Mouse (Mus musculus) liver, postnatal 0 days (tissue): Measurements from ENCODE around the gene Abhd14b. TPM values are rescaled to one million over a fixed set of nuclear protein-coding genes. Genes with fewer than 3 reads are reported as not detected.

Experiments
- ATAC-seq: fragments of 200-750 bp; cut with Nextera tagmentation; 2 replicates; pipeline ENCODE4 v1.8.0; 2017; ENCODE audit warnings: mild to moderate bottlenecking, moderate library complexity
- DNase-seq: peaks from one replicate; pipeline ENCODE4 v3.0.0-alpha.2; 2016
- H3K27ac ChIP-seq: fragments of 300-500 bp; sonication (generic); 2 replicates; pipeline ENCODE4 v1.5.1; 2014; ENCODE audit warnings: antibody characterized with exemption, moderate library complexity, mild to moderate bottlenecking, low read depth
- H3K27me3 ChIP-seq: fragments of 300-500 bp; sonication (generic); 2 replicates; pipeline ENCODE4 v1.6.1; 2014; ENCODE audit warnings: low read length, control low read depth, mixed read lengths; ENCODE audit not compliant: insufficient read depth
- H3K36me3 ChIP-seq: fragments of 300-500 bp; sonication (generic); replicated peaks from 2 replicates; pipeline ENCODE4 v1.6.1; 2014; ENCODE audit warnings: mild to moderate bottlenecking, control low read depth, low read length, moderate library complexity, mixed read lengths; ENCODE audit not compliant: insufficient read depth
- H3K4me1 ChIP-seq: fragments of 300-500 bp; sonication (generic); 2 replicates; pipeline ENCODE4 v1.6.1; 2014; ENCODE audit warnings: antibody characterized with exemption, mild to moderate bottlenecking, control low read depth; ENCODE audit not compliant: insufficient read depth
- H3K4me2 ChIP-seq: fragments of 300-500 bp; sonication (generic); 2 replicates; pipeline ENCODE4 v1.6.1; 2014; ENCODE audit warnings: low read depth, mild to moderate bottlenecking, low read length, moderate library complexity, mixed read lengths
- H3K4me3 ChIP-seq: fragments of 300-500 bp; sonication (generic); 2 replicates; pipeline ENCODE4 v1.5.1; 2014; ENCODE audit warnings: low read depth, low read length
- H3K9ac ChIP-seq: fragments of 300-500 bp; sonication (generic); replicated peaks from 2 replicates; pipeline ENCODE4 v1.6.1; 2014; ENCODE audit warnings: mild to moderate bottlenecking, moderate library complexity
- H3K9me3 ChIP-seq: fragments of 300-500 bp; sonication (generic); 2 replicates; pipeline ENCODE4 v1.6.1; 2016; ENCODE audit warnings: mild to moderate bottlenecking, control low read depth, low read length, mixed read lengths
- CTCF ChIP-seq: sonication (generic); IDR thresholded peaks from 2 replicates; pipeline ENCODE4 v1.5.1; 2016; ENCODE audit warnings: antibody characterized with exemption, low read depth
- EP300 ChIP-seq: IDR thresholded peaks from 2 replicates; pipeline ENCODE4 v1.6.1; 2016; ENCODE audit warnings: antibody characterized with exemption, low read depth, mild to moderate bottlenecking
- WGBS: fragments of 180-500 bp; shearing (Covaris S2); extraction: QIAGEN DNeasy Blood & Tissue Kit; methylation state at CpG from one replicate; pipeline ENCODE4 v1.1.7; 2014; ENCODE audit not compliant: insufficient replicate concordance; 5-methylcytosine and 5-hydroxymethylcytosine counted together
- polyA plus RNA-seq: library from polyadenylated mRNA; unstranded; fragments of >200 nt; fragmentation: Nextera tagmentation; extraction: Ambion mirVana; gene quantifications from 2 replicates; pipeline ENCODE4 v1.2.1, GENCODE M21; 2015

Abhd14b gene
- 41.4 and 47.9 TPM in 2 replicates for polyA plus RNA-seq

DNA sequence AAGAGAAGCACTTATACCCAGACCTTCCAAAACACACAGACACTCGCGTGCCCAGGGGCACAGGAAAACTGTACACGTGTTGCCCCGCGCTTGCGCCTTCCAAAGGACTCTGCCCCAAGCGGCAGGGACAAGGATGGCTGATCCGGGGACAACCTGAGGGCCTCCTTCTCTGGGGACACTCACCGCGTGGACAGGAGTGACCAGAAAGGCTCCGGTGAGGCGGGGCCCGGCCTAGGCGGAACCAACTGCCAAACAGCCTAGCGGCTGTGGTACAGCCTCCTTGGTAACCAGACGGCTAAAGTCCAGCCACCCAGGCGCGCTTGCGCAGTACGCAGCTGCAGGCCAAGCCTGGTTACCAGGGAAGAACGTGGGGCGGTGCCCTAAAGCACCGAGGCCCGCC, at the start of gene Abhd14b, which contains the start of gene Abhd14a:
TSS of gene Abhd14b (plus strand) at position 112 of the 400 bp plus-strand sequence.
TSS of gene Abhd14a (minus strand) at position 331 of the 400 bp plus-strand sequence.
- no peaks in the 10 kb centered on the region for H3K36me3 ChIP-seq
- H3K27me3 ChIP-seq: no peaks in the 10 kb centered on the region
- TF ChIP-seq CTCF (peak; percentile 65), EP300 (peak; percentile 32; the same call in 1 of the 2 replicates)
- H3K4me2 ChIP-seq: peak within 1 kb of the TSS; percentile 78
- ATAC-seq: peak; percentile 96
- H3K27ac ChIP-seq: peak within 1 kb of the TSS; percentile 88
- H3K4me1 ChIP-seq: peaks cover 45% of the 10 kb centered on the region
- peak; percentile 91 for DNase-seq
- peak within 1 kb of the TSS; percentile 71 for H3K9ac ChIP-seq
- WGBS: under 1% methylated on average over 24 of the region's 24 CpGs
- peak within 1 kb of the TSS; percentile 51 for H3K4me3 ChIP-seq
- no peaks in the 10 kb centered on the region for H3K9me3 ChIP-seq

DNA sequence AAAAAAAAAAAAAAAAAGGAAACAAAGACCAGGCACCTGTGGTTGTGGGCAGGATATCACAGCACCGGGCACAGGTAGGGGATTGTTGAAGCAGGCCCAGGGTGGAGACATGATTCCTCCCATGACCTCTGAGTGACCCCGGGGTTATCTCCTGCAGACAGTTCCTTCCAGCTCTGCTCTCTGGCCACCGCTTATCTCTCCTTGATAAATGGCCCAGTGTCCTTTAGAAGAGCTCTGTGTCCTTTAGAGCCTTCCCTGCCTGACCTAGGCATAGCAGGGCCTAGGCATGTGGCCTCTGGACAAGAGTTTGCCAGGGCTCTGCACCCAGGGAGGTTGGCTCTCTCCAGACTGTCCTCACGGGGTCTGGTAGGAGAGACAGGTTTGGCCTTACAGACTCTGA, 49.5 kb upstream of the Abhd14b start:
- ATAC-seq: no peak; the same call in 1 of the 2 replicates

DNA sequence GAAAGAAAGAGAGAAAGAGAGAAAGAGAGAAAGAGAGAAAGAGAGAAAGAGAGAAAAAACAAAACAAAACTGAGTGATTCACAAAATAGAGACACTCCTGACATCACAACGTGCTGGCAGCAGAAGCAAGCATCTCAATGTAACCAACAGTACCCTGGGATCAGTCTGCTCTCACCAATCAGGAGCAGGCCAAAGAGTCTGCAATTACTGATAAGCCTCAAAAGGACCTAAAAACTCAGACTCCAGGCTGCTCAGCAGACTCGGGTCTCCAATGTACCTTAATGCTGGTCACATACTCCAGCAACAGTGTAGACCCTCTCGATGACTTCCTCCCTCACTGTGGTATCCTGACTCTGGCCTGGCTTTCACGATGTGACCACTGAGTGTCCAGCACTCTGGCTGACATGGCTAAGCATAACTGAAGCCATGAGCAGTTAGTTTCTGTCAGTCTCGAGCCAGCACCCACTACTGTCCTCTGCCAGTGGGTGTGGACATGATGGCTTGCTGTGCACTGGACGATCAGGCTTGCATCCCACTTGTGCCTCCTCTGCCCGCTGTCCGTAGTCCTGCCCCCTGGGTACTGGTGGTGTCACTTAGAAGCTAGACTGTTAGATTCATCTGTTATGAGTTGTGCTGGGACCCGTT, 48.5 kb upstream of the Abhd14b start:
- ATAC-seq: peak; percentile 87
- no peak for TF ChIP-seq CTCF
- TF ChIP-seq EP300: peak; percentile 91
- peak overlapping the region; percentile 31 for H3K4me2 ChIP-seq
- H3K4me3 ChIP-seq: no peak overlapping the region
- H3K36me3 ChIP-seq: no peaks in the 10 kb centered on the region
- H3K27ac ChIP-seq: peak overlapping the region; percentile 84
- H3K9me3 ChIP-seq: no peaks in the 10 kb centered on the region
- WGBS: 55% methylated on average over 9 of the region's 9 CpGs
- no peak overlapping the region for H3K9ac ChIP-seq
- peak; percentile 45 for DNase-seq
- H3K4me1 ChIP-seq: peaks cover 55% of the 10 kb centered on the region
- H3K27me3 ChIP-seq: no peaks in the 10 kb centered on the region

More for the DNA sequence above, 49.5 kb upstream of the Abhd14b start:
- H3K4me1 ChIP-seq: peaks cover 53% of the 10 kb centered on the region
- peak overlapping the region; percentile 34; the same call in 1 of the 2 replicates for H3K4me2 ChIP-seq
- H3K36me3 ChIP-seq: no peaks in the 10 kb centered on the region
- 36% methylated on average over 4 of the region's 4 CpGs for WGBS
- H3K27ac ChIP-seq: peak overlapping the region; percentile 72
- no peaks in the 10 kb centered on the region for H3K9me3 ChIP-seq
- DNase-seq: no peak
- no peaks in the 10 kb centered on the region for H3K27me3 ChIP-seq
- TF ChIP-seq EP300 (peak; percentile 62; the same call in 1 of the 2 replicates), CTCF (no peak)
- H3K9ac ChIP-seq: peak overlapping the region; percentile 28; the same call in 1 of the 2 replicates
- no peak overlapping the region for H3K4me3 ChIP-seq

DNA sequence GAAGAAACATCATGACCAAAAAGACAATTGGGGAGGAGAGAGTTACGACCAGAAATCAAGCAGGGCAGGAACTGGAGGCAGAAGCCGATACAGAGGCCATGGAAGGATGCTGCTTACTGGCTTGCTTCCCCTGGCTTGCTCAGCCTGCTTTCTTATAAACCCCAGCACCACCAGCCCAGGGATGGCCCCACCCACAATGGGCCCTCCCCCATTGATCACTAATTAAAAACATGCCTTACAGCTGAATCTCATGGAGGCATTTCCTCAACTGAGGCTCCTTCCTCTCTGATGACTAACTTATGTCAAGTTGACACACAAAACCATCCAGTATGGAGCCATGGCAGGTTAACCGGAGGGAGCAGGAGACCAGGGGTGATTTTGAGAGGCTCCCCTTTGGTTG, 47.5 kb upstream of the Abhd14b start:
- H3K4me1 ChIP-seq: peaks cover 50% of the 10 kb centered on the region
- WGBS: 85% methylated on average over 3 of the region's 3 CpGs
- no peaks in the 10 kb centered on the region for H3K27me3 ChIP-seq
- H3K9me3 ChIP-seq: no peaks in the 10 kb centered on the region
- H3K4me2 ChIP-seq: 0 out of 2 replicates have a peak overlapping the region, but pooled peaks have one; percentile 13
- no peak overlapping the region for H3K4me3 ChIP-seq
- no peaks in the 10 kb centered on the region for H3K36me3 ChIP-seq
- peak overlapping the region; percentile 84; the same call in 1 of the 2 replicates for H3K27ac ChIP-seq
- TF ChIP-seq EP300 (no peak), CTCF (no peak)
- ATAC-seq (no peak), DNase-seq (no peak)
- no peak overlapping the region for H3K9ac ChIP-seq

DNA sequence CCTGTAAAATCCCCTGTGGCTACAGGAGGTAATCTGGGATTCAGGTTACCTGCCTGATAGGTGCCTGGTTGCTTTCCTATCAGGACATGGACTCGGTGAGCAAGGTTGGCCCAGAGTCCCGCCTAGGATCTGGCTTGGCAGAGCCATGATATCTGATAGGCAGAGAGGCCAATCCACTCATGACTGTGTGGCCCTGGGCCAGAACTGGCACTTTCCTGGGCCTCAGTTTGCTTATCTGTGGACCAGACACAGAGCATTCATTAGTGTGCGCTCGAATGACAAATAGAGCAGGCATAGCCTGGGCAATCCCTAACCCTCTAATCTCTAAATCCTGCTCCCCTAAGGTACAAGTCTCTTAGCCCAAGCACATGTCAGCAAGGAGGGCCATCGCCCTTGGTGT, 45.1 kb upstream of the Abhd14b start:
- Histone ChIP-seq H3K27me3 (no peaks in the 10 kb centered on the region), H3K4me3 (no peak overlapping the region), H3K36me3 (no peaks in the 10 kb centered on the region), H3K9me3 (no peaks in the 10 kb centered on the region), H3K9ac (no peak overlapping the region), H3K4me1 (peaks cover 48% of the 10 kb centered on the region), H3K4me2 (peak overlapping the region; percentile 30; the same call in 1 of the 2 replicates), H3K27ac (peak overlapping the region; percentile 50)
- 65% methylated on average over 5 of the region's 5 CpGs for WGBS
- DNase-seq (peak; percentile 67), ATAC-seq (peak; percentile 78)
- peak; percentile 82 for TF ChIP-seq EP300
- TF ChIP-seq CTCF: no peak

DNA sequence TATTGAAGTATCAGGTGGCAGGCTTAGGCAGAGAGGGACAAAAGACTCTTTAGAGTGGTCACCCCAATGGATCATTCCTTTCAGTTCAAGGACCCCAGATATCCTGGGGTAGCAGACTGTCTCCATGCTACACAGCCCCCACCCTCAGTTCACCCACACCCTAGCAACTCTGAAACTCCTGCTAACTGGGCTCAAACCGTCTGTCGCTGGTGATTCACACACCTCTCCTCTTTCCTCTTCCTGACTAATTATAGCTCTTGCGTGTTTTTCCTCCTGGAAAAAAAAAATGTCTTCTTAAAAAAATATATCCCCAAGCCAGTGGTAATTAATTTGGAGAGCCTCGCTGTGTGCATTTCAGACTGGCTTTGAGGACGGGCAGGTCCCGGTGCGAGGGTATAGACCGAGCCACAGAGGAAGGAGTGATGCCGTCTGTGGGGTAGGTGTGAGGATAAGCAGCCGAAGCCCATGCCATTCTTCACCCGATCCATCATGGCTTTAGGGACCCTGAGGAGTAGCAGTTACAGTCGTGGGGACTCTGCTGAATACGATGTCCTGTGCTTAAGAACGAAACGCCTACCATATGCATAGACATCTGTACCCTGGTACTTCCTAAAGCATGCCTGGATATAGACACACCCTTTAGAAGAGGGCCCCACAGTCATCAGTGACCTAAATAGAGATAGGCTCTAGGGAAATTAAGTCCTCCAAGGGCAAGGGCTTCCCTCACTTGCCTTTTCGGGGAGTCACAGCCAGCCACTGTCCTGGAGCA, 44.5 kb upstream of the Abhd14b start:
- Histone ChIP-seq H3K4me1 (peaks cover 44% of the 10 kb centered on the region), H3K4me2 (peak overlapping the region; percentile 30; the same call in 1 of the 2 replicates), H3K27ac (peak overlapping the region; percentile 50), H3K9me3 (no peaks in the 10 kb centered on the region), H3K27me3 (no peaks in the 10 kb centered on the region), H3K9ac (no peak overlapping the region), H3K36me3 (no peaks in the 10 kb centered on the region), H3K4me3 (no peak overlapping the region)
- TF ChIP-seq CTCF (no peak), EP300 (no peak)
- DNase-seq (no peak), ATAC-seq (no peak)
- WGBS: 79% methylated on average over 16 of the region's 16 CpGs
